Mouse (Mus musculus) limb, embryonic 13.5 days (tissue): Measurements from ENCODE around the gene Htr6. TPM values are rescaled to one million over a fixed set of nuclear protein-coding genes. Genes with fewer than 3 reads are reported as not detected.

ENCODE experiments used
- ATAC-seq: fragments of 200-750 bp; cut with Nextera tagmentation; 2 replicates; pipeline ENCODE4 v1.8.0; 2017; ENCODE audit warnings: low read depth, moderate number of reproducible peaks, moderate TSS enrichment; ENCODE audit not compliant: low FRiP score
- H3K27ac ChIP-seq: fragments of 300-500 bp; sonication (generic); 2 replicates; pipeline ENCODE4 v1.5.1; 2015; ENCODE audit warnings: inconsistent platforms, mild to moderate bottlenecking, moderate library complexity
- H3K27me3 ChIP-seq: fragments of 300-500 bp; sonication (generic); 2 replicates; pipeline ENCODE4 v1.6.1; 2015; ENCODE audit warnings: mild to moderate bottlenecking, inconsistent platforms
- H3K36me3 ChIP-seq: fragments of 300-500 bp; sonication (generic); 2 replicates; pipeline ENCODE4 v1.6.1; 2015; ENCODE audit warnings: inconsistent platforms, mild to moderate bottlenecking, moderate library complexity
- H3K4me1 ChIP-seq: fragments of 300-500 bp; sonication (generic); 2 replicates; pipeline ENCODE4 v1.6.1; 2015; ENCODE audit warnings: inconsistent platforms
- H3K4me2 ChIP-seq: fragments of 300-500 bp; sonication (generic); replicated peaks from 2 replicates; pipeline ENCODE4 v1.6.1; 2015; ENCODE audit warnings: inconsistent platforms, mild to moderate bottlenecking, moderate library complexity
- H3K4me3 ChIP-seq: fragments of 300-500 bp; sonication (generic); 2 replicates; pipeline ENCODE4 v1.5.1; 2015; ENCODE audit warnings: moderate library complexity, mild to moderate bottlenecking, inconsistent platforms
- H3K9ac ChIP-seq: fragments of 300-500 bp; sonication (generic); 2 replicates; pipeline ENCODE4 v1.6.1; 2015; ENCODE audit warnings: mild to moderate bottlenecking, inconsistent platforms
- H3K9me3 ChIP-seq: fragments of 300-500 bp; sonication (generic); 2 replicates; pipeline ENCODE4 v1.6.1; 2016; ENCODE audit warnings: inconsistent platforms
- WGBS: fragments of 180-500 bp; shearing (Covaris S2); methylation state at CpG from one replicate; pipeline ENCODE4 v1.1.7; 2015; 5-methylcytosine and 5-hydroxymethylcytosine counted together
- polyA plus RNA-seq: library from polyadenylated mRNA; unstranded; fragments of >200 nt; fragmentation: Nextera tagmentation; extraction: Ambion mirVana; gene quantifications from 2 replicates; pipeline ENCODE4 v1.2.1, GENCODE M21; 2015

Htr6 gene
- 0.27 and 0.34 TPM in 2 replicates for polyA plus RNA-seq

DNA sequence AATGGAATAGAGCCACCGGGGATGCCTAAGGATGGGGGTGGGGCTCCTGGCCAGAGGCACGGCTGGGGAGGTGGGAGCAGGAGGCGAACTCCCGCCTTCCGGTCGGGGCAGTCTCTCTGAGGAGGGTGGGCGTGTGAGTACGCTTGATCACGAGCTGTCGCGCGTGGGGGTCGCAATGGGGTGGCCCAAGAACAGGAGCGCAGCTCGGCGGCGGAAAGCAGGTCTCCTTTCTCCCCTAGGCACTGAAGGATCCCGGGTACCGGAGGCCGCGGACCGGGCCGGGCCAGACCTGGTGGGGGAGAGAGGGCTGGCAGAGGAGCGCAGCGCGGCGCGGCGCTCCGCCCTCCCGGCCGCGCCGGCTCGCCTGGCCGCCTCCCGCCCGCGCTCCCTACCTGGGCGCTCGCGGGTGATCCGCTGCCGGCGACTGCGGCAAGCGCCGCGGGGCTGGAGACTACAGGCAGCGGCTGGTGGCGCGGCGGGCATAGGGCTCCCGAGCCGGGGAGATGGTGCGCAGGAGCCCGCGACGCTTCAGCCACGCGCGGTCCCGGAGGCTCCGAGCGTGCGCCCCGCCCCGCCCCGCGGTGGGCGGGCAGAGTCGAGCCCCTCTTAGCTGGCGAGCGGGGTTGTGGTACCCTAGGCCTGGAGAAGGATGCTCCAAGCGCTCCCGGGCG is at the start of gene Htr6:
Gene Htr6 (minus strand): TSS at position 530 of the 671 bp plus-strand sequence.
- under 1% methylated on average over 59 of the region's 77 CpGs for WGBS
- Histone ChIP-seq H3K27ac (no peak within 1 kb of the TSS), H3K4me3 (peak within 1 kb of the TSS; percentile 67), H3K9ac (peak within 1 kb of the TSS; percentile 66), H3K27me3 (peaks cover 75% of the 10 kb centered on the region), H3K4me2 (peak within 1 kb of the TSS; percentile 94), H3K4me1 (peaks cover 18% of the 10 kb centered on the region), H3K9me3 (no peaks in the 10 kb centered on the region), H3K36me3 (no peaks in the 10 kb centered on the region)
- ATAC-seq = peak; percentile 34; the same call in 1 of the 2 replicates

DNA sequence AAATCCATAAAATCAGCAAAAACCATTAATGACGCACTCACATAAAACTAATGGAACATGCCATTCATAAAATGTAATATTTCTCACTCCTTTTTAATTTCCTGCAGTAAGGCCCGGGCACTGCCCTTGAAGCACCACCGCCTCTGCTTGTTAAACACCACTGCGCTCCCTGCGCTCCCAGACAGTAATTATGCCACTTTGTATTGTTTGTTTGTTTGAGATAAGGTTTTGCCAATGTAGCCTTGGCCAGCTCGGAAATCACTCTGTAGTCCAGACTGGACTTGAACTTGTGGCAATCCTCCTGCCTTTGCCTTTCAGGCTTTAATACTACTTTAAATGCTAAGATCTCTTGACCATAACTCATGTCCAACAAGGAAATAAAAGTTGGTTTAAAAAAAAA is 49.6 kb upstream of the Htr6 start:
- no peak overlapping the region for H3K4me3 ChIP-seq
- no peak overlapping the region for H3K4me2 ChIP-seq
- peaks cover 27% of the 10 kb centered on the region for H3K4me1 ChIP-seq
- no peak overlapping the region for H3K9ac ChIP-seq
- peaks cover 9% of the 10 kb centered on the region for H3K36me3 ChIP-seq
- no peaks in the 10 kb centered on the region for H3K27me3 ChIP-seq
- WGBS = 74% methylated on average over 6 of the region's 6 CpGs
- no peak overlapping the region for H3K27ac ChIP-seq
- peaks cover 6% of the 10 kb centered on the region; the same call in 1 of the 2 replicates for H3K9me3 ChIP-seq
- no peak for ATAC-seq

DNA sequence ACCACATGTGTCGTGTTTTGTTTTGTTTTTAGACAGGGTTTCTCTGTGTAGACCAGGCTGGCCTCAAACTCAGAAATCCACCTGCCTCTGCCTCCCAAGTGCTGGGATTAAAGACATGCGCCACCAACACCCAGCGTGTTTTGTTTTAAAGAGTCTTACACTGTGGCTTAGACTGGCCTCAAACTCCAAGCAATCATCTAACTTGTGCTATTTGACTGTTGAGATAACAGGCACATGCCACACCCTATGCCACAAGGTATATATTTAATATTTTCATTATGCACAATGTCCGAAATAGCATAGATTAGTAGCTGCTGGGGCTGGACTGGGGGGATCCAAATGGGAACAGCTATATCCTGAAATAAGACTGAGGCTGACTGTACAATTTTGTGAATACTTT is 47.2 kb upstream of the Htr6 start:
- Histone ChIP-seq H3K9me3 (peaks cover 6% of the 10 kb centered on the region; the same call in 1 of the 2 replicates), H3K27ac (no peak overlapping the region), H3K27me3 (no peaks in the 10 kb centered on the region), H3K36me3 (peaks cover 9% of the 10 kb centered on the region), H3K9ac (no peak overlapping the region), H3K4me2 (no peak overlapping the region), H3K4me1 (peaks cover 25% of the 10 kb centered on the region), H3K4me3 (no peak overlapping the region)
- ATAC-seq = no peak
- 96% methylated on average over 4 of the region's 4 CpGs for WGBS

DNA sequence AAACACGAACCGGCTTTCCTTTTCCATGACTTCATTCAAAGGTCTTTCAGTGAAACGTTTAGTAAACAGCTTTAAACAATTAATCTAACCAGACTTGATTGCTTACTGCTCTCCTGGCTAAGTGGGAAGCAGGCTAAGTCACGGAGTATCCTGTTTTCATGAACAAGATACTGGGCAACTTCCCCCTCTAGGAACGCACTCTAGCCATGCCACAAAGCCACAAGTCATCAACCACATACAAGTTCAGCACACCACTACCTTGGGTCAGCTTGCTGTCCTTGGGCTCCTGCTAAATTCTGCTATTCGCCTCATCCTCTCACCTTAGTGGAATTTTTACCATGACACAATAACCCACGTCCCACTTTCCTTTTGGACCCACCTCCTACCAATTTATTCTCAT is 45.6 kb upstream of the Htr6 start:
- ATAC-seq = no peak
- no peaks in the 10 kb centered on the region for H3K9me3 ChIP-seq
- H3K36me3 ChIP-seq = no peaks in the 10 kb centered on the region
- H3K27ac ChIP-seq = no peak overlapping the region
- no peaks in the 10 kb centered on the region for H3K27me3 ChIP-seq
- 54% methylated on average over 7 of the region's 7 CpGs for WGBS
- H3K9ac ChIP-seq = no peak overlapping the region
- H3K4me1 ChIP-seq = peaks cover 25% of the 10 kb centered on the region
- H3K4me3 ChIP-seq = no peak overlapping the region
- no peak overlapping the region for H3K4me2 ChIP-seq

DNA sequence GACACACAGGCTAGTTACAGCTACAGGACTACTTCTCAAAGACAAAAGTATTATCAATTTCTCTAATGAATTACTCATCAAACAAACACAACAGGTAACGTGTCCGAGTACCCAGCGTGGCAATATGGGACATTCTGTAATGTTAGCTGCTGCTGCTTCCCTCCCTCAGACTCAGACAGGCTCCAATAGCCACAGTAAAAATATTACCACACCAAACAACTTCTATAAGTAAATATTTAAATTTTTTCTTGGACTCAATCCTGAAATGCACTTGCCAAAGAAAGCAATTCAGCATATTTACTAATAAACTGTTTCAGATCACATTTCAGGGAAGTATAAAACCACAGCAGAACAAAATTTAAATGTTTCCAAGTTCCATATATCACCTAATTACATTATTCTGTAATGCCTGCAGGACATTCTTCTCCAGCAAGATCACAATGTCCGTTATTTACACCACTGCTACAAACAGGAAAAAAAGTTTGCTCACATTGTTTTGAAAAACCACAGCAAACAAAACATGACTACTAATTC is 45.0 kb upstream of the Htr6 start:
- 65% methylated on average over 4 of the region's 4 CpGs for WGBS
- ATAC-seq = no peak
- Histone ChIP-seq H3K9me3 (no peaks in the 10 kb centered on the region), H3K27ac (no peak overlapping the region), H3K4me1 (peaks cover 25% of the 10 kb centered on the region), H3K4me3 (no peak overlapping the region), H3K36me3 (no peaks in the 10 kb centered on the region), H3K9ac (no peak overlapping the region), H3K27me3 (no peaks in the 10 kb centered on the region), H3K4me2 (no peak overlapping the region)

DNA sequence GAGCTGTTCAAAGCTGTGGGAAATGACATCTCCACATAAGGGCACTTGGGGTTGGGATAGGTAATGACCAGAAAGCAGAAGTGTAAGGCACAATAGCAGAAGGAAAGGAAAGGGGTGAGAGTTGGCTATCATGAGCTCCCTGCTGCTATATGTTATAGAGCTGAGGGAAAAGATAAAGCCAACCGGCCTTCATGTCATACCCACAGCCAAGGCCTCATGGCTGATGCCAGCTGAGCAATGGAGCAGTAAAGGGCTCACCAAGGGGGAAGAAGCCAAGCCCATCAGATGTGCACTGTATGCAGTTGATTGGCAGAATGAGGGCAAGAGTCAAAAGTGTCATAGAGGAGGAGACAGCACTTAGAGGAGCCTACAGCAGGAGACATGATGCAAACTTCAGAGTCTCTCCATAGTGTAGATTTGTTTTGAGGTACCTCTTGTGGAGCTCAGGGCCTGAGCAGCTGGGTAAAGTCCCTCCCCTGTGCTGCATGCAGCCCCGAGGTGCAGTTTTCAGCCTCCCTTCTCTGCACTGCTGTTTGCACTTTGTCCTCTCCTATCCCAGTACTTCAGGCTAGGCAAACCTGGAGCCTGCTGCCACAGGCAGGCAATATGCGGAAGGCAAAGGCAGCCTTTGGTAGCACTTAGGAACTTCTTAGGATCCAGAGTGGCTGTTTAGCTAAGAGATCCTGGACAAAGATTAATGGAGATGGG is 41.1 kb upstream of the Htr6 start:
- 96% methylated on average over 3 of the region's 3 CpGs for WGBS
- H3K4me3 ChIP-seq = no peak overlapping the region
- H3K4me1 ChIP-seq = peaks cover 33% of the 10 kb centered on the region
- no peak overlapping the region for H3K27ac ChIP-seq
- no peak for ATAC-seq
- no peak overlapping the region for H3K9ac ChIP-seq
- H3K9me3 ChIP-seq = no peaks in the 10 kb centered on the region
- no peaks in the 10 kb centered on the region for H3K27me3 ChIP-seq
- H3K36me3 ChIP-seq = no peaks in the 10 kb centered on the region
- H3K4me2 ChIP-seq = no peak overlapping the region

DNA sequence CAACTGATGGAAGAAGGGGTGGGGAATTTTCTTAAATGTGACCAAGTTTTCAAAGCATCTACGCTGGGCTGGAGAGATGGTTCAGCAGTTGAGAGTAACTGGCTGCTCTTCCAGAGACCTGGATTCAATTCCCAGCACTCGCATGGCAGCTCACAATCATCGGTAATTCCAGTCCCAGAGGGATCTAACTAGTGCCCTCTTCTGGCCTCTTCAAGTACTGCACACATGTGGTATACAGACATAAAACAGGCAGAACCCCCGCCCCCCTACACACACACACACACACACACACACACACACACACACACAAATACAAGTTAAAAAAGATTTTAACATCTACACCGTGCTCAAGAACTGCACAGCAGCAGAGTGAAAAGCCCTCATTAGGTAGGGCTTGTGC is 40.4 kb upstream of the Htr6 start:
- WGBS = 92% methylated on average over 5 of the region's 5 CpGs
- Histone ChIP-seq H3K27ac (no peak overlapping the region), H3K4me1 (peaks cover 36% of the 10 kb centered on the region), H3K9me3 (no peaks in the 10 kb centered on the region), H3K4me3 (no peak overlapping the region), H3K4me2 (no peak overlapping the region), H3K36me3 (no peaks in the 10 kb centered on the region), H3K27me3 (no peaks in the 10 kb centered on the region), H3K9ac (no peak overlapping the region)
- no peak for ATAC-seq

DNA sequence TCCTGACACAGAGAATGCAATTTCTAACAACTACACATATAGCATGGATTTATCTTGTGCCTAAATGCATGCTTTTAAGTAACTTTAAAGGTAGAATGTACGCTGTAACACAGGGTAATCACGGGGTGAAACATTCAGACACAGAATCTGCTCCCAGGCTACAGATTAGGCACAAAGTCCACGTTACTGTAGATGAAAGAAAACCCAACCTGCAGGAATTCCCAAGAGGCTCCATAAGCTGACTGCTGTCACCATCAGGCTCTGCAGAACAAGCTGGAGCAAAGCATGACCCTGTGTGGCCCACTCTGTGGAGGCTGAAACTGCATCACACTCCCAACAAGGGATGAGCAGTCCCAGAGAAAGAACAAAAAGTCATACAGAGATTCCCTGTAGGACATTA is 37.1 kb upstream of the Htr6 start:
- H3K9me3 ChIP-seq = no peaks in the 10 kb centered on the region
- H3K4me2 ChIP-seq = no peak overlapping the region
- H3K4me1 ChIP-seq = peaks cover 20% of the 10 kb centered on the region
- no peak for ATAC-seq
- no peak overlapping the region for H3K9ac ChIP-seq
- H3K4me3 ChIP-seq = no peak overlapping the region
- H3K27ac ChIP-seq = no peak overlapping the region
- H3K27me3 ChIP-seq = no peaks in the 10 kb centered on the region
- no peaks in the 10 kb centered on the region for H3K36me3 ChIP-seq
- 59% methylated on average over 3 of the region's 3 CpGs for WGBS

DNA sequence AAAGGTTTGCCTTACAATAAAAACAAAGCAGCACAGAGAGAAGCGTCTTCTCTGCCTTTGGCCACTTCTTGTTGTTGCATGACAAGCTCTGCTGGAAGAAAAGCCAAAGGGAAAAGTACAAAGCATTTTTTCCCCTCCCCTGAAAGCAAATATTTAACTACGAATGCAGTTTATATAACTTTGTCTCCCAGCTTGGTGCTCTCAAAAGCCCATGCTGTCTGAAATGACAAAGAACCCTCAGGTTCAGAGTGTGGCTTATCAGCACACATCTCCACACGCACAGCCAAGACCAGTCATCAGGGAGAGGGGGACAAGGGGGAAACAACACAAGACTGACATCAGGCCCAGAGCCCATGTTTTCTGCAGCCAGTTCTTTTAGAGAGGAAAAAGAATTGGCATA is 36.1 kb upstream of the Htr6 start:
- Histone ChIP-seq H3K9me3 (no peaks in the 10 kb centered on the region), H3K4me1 (peaks cover 21% of the 10 kb centered on the region), H3K27ac (peak overlapping the region; percentile 44; the same call in 1 of the 2 replicates), H3K9ac (no peak overlapping the region), H3K4me2 (no peak overlapping the region), H3K27me3 (no peaks in the 10 kb centered on the region), H3K4me3 (no peak overlapping the region), H3K36me3 (no peaks in the 10 kb centered on the region)
- ATAC-seq = no peak
- WGBS = 57% methylated on average over 3 of the region's 3 CpGs

DNA sequence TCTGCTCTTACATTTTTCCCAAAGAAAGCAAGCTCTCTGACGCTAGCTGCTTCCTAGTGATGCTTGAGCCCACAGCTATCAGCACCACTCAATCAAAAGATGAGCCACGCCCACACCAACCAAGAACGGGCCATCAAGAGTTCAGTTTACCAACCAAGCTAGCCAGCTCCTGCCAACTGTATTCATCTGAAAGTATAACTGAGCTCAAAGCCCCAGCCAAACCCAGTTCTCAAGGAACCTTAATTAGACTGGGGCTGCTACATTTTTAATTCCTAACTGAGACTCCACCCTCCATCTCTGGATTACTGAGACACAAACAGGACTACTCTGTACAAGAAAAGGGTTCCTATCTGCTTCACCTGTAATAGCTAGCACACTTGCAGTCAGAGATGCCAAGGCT is 35.5 kb upstream of the Htr6 start:
- Histone ChIP-seq H3K4me3 (no peak overlapping the region), H3K9me3 (no peaks in the 10 kb centered on the region), H3K4me2 (no peak overlapping the region), H3K36me3 (no peaks in the 10 kb centered on the region), H3K4me1 (peaks cover 26% of the 10 kb centered on the region), H3K27me3 (no peaks in the 10 kb centered on the region), H3K9ac (no peak overlapping the region), H3K27ac (peak overlapping the region; percentile 44; the same call in 1 of the 2 replicates)
- 81% methylated on average over 3 of the region's 3 CpGs for WGBS
- ATAC-seq = no peak

DNA sequence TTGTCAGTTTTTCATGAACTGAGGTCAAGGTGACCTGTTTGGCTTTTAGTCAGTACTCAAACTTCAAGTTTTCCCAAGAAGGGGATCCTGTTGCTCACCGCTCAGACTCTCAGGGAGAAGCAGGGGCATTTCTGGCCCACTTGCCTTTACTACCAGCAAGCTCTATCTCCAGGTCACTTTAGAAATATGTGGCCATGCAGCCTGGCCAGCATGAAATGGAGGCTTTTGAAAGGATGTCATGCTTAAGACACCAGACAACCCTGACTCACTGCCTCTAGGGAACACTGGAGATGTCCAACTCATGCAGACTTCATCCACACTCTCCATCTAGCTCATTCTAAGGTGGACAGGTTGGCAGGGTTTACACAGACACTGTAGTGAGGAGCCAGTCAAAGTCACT is 30.1 kb upstream of the Htr6 start:
- H3K4me1 ChIP-seq = peaks cover 29% of the 10 kb centered on the region
- no peaks in the 10 kb centered on the region for H3K9me3 ChIP-seq
- 89% methylated on average over 1 of the region's 1 CpGs for WGBS
- H3K4me3 ChIP-seq = no peak overlapping the region
- no peak overlapping the region for H3K4me2 ChIP-seq
- peaks cover 33% of the 10 kb centered on the region for H3K36me3 ChIP-seq
- no peaks in the 10 kb centered on the region for H3K27me3 ChIP-seq
- no peak overlapping the region for H3K27ac ChIP-seq
- no peak for ATAC-seq
- no peak overlapping the region for H3K9ac ChIP-seq

DNA sequence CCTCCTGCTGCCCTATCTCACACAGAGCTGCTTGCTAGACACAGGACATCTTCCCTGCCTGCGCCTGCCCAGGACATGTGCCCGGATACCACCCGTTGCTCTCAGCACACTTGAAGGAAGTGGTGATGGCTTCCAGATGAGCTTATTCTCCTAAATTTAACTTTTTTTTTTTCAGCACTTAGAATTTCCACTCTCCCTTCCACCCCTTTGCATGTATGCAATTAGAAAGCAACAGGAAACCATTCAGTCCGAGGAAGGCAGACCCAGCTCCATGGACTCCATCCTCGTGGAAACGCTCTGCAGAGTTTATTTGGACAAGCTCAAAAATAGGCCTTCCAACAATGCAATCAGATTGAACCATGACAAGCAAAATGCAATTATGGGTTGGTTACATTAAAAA is 26.2 kb upstream of the Htr6 start:
- Histone ChIP-seq H3K9ac (no peak overlapping the region), H3K27me3 (no peaks in the 10 kb centered on the region), H3K36me3 (peaks cover 33% of the 10 kb centered on the region), H3K27ac (no peak overlapping the region; the same call in 1 of the 2 replicates), H3K4me2 (no peak overlapping the region), H3K4me1 (peaks cover 26% of the 10 kb centered on the region), H3K4me3 (no peak overlapping the region), H3K9me3 (no peaks in the 10 kb centered on the region)
- 57% methylated on average over 6 of the region's 6 CpGs for WGBS
- no peak for ATAC-seq
